Mouse (Mus musculus): ENCODE results near the gene Klc2.

The Klc2 gene

DNA sequence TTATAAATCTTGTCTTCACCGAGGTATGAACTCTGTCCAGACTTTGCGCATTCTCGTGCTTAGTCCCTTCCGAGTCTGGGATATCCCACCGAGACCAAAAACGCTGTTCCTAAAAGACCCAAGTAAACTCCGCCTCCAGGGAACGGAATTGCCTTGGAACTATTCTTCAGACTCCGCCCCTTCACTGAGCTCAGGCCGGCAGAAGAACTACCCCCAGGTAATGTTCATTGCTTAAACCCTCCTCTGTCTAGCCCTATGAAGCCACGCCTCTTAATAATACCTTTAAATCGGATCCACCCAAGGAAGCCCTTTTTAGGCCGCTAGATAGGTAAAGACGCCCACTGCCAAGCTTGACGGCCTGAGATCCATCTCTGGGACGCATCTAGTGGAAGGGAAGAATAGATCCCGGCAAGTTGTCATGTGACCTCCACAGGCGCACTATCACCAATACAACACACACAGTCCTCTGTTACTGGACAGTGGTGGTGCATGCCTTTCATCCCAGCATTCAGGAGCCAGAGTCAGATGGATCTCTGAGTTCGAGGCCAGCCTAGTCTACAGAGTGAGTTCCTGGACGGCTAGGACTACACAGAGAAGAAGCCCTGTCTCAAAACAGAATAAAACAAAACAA is 45.9 kb downstream of the Klc2 start:
- no peak for DNase-seq (ENCODE audit: low spot score)

DNA sequence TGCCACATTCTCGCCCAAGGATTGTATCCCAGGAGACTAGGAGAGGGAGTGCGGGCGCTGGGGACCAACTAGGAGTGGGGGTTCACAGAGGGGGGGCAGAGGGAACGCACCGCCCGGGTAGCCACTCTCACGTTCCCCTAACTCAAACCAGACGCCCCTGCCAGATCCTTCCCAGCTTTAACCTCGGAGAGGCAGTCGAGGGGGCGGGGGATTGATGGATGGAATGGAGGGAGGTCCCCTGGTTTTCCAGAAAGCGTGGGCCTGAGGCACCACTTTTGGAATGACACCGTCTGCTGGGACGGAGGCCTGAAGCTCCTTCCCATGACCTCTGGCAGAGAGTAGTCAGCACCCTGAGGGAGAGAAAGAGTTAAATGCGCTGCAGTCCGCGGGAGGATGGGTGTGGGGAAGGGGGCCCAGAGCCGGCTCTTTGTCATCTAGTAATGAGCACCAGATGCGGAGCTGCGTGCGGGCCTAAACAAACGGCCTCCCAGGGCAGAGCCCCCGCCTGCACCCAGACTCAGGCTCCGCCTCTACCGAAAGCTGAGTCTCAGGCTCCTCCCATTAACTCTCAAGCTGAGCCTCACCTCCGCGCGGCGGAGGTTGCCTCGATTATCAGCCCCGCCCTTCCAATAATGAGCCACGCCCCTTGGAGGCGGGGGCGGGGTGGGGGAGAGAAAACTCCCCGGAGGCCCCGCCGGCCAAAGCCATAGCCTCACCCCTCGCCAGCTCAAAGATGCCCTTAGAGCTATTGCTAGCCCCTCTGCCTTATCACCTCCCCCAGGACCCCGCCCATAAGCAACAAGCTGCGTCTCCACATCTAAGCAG is 46.6 kb downstream of the Klc2 start:
- DNase-seq (ENCODE audit: low spot score), result peak; percentile 85

DNA sequence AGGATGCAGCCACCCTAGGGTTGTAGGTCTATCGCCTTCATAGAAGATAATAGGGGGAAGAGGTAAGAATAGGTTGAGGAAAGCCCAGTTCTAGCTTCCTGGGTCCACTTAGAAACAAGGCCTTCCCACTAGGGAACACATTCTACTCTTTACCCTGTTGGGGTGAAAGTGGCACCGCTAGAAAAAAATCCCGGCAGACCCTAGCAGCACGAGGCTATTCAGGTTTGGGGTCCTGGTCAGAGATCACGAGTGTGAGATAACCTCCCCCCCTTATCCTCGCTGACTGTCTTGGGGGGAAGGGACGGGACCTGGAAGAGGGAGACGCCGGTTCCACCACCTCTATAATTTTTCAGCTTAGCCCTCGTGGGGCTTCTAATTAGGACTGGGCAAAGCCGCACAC is 47.3 kb downstream of the Klc2 start:
- no peak for DNase-seq (ENCODE audit: low spot score)

DNA sequence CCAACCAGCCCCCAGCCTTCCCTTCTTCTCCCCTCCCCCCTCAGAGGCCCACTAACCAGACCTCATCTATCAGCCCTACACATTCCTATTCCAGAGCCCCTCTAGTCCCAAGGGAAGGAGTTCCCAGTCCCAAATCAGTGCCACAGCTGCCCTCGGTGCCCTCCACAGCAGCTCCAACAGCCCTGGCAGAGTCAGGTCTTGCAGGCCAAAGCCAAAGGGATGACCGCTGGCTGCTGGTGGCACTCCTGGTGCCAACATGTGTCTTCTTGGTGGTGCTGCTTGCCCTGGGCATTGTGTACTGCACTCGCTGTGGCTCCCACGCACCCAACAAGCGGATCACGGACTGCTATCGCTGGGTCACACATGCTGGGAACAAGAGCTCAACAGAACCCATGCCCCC is 48.4 kb downstream of the Klc2 start:
- DNase-seq (ENCODE audit: low spot score), result no peak

DNA sequence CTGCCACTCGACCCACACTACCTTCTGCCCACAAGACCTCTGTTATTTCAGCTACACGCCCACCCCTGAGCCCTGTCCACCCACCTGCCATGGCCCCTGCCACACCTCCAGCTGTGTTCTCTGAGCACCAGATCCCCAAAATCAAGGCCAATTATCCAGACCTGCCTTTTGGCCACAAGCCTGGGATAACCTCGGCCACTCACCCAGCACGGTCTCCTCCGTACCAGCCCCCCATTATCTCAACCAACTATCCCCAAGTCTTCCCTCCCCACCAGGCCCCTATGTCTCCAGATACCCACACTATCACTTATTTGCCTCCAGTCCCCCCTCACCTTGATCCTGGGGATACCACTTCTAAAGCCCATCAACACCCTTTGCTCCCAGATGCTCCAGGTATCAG is 48.9 kb downstream of the Klc2 start:
- DNase-seq (ENCODE audit: low spot score), result no peak

DNA sequence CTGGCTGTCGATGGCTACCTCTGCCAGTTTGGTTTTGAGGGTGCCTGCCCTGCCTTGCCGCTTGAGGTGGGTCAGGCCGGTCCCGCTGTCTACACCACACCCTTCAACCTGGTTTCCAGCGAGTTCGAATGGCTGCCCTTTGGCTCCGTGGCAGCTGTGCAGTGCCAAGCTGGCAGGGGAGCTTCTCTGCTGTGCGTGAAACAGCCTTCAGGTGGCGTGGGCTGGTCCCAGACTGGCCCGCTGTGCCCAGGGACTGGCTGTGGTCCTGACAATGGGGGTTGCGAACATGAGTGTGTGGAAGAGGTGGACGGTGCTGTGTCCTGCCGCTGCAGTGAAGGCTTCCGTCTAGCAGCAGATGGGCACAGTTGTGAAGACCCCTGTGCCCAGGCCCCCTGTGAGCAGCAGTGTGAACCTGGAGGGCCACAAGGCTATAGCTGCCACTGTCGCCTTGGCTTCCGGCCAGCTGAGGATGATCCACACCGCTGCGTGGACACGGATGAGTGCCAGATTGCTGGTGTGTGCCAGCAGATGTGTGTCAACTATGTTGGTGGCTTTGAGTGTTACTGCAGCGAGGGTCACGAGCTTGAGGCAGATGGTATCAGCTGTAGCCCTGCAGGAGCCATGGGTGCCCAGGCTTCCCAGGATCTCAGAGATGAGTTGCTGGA is 49.7 kb downstream of the Klc2 start:
- no peak for DNase-seq (ENCODE audit: low spot score)

DNA sequence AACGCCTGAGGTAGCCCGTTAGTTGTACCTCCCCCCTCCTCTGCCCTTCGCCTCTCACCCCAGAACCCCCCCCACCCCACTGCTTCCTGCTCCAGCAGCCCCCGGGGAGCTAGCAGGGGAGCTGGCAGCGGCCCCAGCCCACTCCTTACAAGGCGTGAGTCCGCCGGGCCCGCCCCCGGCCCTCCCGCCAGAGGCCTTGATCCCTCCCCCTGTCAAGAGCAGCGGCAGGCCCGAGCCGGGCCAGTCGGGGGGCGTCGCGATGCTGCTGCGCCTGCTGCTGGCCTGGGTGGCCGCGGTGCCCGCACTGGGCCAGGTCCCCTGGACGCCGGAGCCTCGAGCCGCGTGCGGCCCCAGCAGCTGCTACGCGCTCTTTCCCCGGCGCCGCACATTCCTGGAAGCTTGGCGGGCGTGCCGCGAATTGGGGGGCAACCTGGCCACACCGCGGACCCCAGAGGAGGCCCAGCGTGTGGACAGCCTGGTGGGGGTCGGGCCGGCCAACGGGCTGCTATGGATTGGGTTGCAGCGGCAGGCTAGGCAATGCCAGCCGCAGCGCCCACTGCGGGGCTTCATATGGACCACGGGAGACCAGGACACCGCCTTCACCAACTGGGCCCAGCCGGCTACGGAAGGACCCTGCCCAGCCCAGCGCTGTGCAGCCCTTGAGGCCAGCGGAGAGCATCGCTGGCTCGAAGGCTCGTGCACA is 50.3 kb downstream of the Klc2 start, which contains the start of gene Cd248:
Gene Cd248 (plus strand): TSS at position 212 of the 703 bp plus-strand sequence.
- peak; percentile 61 for DNase-seq (ENCODE audit: low spot score)

DNA sequence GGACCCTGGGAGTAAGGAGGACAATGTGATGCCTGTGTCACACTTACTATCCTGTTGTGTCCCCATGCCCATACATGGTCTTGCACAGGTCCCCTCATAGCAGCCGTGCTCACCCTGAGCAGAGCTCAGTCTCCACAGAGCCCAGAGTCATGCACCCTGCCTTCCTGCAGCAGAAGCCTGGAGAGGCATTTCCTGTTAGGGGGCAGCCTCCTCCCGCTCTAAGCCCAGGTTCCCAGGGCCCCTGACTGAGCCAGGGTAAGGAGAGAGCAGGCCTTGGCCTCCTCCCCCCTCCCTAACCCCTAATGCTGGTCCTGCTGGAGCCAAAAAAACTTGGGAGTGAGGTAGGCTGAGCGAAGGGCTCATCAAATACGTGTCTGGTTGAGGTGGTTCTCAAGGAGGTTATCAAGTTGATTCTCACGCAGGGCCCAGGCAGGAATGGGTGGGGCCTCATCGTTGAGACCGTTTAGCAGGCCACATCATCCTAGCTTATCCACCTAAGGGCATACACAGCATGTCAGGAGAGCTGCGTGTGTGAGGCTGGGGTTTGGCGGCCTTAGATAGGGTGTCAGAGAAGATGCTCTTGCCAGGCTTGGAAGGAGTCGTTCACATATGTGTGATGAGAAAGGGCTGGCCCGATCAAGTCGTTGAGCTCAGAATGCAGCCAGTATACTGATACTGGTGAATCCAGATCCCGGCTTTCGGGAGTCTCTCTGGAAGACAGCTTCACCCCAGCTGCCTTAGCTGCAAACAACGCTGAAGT is 51.1 kb downstream of the Klc2 start:
- no peak for DNase-seq (ENCODE audit: low spot score)

DNA sequence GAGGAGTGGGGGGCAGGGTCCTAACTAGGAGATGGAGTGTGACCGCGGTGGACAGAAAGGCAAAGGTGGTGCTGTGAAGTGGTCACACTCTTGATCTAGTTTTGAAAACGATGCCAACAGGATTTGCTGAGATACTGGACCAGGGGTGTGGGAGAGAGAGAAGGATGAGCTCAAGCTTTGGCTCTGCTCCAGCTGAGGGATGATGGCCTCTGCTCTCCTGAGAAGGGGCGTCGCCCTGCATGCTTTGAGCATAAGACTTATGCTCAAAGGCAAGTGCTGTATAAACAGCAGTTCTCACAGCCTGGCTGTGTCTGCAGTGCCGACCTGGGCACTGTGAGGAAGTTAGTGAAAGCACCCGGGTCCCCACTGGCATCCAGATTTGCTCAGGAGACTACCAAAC is 53.3 kb downstream of the Klc2 start:
- no peak for DNase-seq (ENCODE audit: low spot score)

DNA sequence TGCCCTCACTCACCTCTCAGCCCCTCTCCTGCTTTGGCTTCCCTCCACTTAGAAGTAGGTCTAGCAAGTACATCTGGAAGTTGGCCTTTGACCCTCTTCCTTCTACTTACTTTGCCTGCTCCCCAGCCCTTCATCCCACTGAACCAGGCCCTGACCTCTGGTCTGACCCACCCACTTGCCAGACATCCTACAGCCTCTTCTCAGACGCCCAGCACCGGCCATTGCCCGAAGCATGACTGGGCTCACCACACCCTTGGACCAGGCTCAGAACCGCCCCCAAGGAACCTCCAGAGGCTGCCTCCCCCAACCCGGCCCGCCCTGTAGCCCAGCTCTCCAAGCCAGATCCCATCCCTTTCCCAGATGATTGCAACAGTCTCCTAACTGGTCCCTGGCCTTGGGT is 55.9 kb downstream of the Klc2 start:
- DNase-seq (ENCODE audit: low spot score), result no peak

DNA sequence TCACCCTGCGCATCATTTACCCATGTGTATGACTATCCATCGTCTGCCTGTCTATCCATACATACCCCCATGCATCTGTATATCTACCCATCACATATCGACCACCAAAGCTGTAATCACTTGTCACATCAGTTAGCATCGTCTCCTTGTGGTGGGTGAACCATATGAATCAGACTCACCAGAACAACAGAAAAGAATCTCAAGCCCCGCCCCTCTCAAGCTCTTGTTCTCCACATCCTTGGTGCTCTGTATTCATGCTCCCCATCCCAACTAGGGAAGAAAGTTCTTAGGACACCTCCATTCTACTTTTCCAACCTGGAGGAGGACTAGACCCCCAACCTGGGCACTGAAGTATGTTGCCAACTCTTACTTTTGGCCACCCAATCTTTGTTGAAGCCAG is 56.3 kb downstream of the Klc2 start:
- DNase-seq (ENCODE audit: low spot score), result no peak

DNA sequence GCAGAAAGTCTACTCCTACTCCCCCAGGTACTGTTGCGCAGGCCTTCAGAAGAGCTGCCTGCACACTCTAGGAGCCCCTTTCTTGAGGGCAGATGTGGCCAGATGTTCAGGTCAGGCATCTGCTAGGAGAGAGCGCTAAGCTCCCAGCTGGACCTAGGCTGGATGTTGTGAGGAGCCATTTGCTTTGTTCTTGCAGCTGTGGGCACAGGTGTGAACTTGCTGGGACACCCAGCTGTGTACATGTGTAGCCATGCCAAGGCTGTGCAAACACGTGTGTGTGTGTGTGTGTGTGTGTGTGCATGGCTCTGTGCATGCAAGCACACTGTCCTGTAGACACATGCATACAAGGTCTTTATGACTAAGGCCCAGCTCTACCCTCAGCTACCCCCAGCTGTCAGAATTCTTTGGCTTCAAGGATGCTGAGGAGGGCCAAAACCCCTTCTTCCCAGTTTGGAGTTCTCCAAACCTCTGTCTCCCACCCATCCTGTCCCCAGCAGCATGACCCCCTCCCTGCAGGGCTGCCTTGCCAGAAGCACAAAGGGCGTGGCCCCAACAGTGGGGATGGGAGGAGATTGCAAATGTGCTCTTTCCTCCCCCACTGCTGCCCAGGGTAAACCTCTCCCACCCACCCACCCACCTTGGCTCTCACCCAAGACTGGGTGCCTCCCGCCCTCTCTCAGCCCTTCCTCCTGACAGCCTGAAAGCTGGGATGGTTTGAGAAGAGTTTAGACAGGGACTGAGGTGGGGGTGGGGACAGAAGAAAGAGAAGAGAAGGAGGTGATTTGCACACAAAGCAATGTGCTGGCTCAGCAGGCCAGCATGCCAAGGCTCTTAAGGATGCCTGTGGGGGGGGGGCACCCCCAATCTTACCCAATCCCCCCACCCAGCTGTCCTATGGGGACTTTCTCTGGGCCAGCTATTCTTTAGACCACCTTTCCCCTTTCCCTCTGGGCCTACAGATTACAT is 57.7 kb downstream of the Klc2 start:
- DNase-seq (ENCODE audit: low spot score), result no peak

DNA sequence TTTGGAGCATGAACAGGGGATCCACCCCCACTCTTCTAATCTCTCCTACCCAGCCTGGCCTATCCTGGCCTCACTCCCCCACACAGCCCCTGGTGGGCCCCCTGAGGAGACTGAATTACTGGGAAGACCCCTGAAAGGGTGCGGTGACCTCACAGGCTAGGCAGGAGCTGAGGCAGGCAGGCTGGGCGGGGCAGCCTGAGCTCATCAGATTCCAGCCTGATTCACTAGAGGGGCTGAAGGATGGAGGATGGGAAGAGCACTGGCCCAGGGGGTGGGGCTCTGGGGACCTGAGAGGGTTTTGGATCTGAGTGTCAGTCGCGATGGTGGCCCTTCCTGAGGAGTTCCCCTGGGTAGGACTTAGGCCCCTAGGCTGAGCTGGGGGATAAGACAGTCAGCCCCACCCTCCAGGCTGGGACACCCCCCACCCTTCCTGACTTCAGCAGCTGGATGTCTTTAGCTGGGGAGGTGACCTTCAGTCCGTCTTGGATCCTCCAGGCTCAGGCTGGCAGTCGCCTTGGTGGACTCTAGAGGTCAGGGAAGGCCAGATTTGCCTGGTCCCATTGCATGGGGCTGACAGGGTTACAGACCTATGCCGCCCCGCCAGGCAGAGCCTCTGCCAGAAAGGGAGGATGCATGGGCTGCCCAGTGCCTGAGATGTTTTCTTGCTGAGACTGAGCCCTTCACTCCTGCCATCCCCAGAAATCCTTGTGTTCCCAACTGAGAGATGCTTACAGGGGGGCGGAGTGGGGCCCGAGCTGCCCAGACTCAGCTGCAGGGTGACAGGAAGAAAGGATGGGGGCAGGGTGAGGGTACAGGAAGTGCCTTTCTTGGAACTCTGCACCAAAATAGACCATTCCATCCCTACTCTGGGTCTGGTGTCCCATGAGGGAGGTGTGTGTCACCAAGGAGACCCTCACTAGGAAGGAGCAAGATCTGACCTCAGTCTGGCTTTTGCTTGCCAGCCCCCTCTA is 59.3 kb downstream of the Klc2 start:
- DNase-seq (ENCODE audit: low spot score), result peak; percentile 47

DNA sequence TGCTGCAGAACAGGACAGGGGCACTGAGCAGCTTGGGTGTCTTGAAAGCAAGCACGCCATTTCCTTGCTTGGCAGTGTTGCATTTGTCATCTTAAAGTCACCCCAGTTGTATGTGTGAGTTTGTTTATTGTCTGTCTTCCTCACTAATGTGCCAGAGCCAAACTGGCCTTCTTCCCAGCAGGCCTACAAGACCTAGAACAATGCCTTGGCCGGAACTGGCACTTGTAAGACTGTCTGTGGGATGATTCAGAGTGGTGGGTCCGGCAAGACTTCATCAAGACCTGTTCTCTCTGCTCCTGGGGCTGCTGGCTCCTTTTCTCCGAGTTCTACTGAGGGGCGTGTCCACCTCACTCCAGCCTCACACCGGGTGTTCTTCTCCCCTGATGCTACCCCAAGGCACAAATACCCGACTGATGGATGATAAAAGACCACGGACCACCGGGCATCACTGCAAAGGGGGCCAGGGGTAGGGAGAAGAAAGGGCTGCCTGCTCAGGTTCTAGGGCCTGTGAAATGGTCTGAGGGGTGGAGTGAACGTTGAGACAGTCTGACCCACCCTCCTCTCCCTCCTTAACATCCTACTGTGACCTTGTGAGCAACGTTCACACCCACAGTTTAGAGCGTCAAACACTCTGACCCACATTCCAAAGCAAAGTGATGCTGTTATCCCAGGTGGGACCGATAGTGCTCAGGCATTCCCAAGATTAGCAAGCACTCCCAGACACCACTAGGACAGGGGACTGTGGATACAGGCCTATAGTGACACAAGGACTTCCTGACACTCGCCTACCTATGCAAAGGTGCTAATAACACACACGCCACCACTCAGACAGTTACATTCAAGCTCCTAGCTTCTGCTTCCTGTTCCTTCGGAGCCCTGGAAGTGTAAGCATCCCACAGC is 60.2 kb downstream of the Klc2 start:
- DNase-seq (ENCODE audit: low spot score), result no peak

Measured in retina, embryonic 14.5 days (tissue).